Mouse (Mus musculus) CH12.LX (cell line): Measurements from ENCODE around the gene Tmem221. TPM values are rescaled to one million over a fixed set of nuclear protein-coding genes. Genes with fewer than 3 reads are reported as not detected.

ENCODE experiments used
- DNase-seq: peaks from one replicate; pipeline ENCODE4 v3.0.0-alpha.2; 2013; ENCODE audit errors: extremely low read depth
- H3K27ac ChIP-seq: 2 replicates; pipeline ENCODE4 v1.5.1; 2012; ENCODE audit warnings: low read depth, mild to moderate bottlenecking, control low read depth, moderate library complexity; ENCODE audit not compliant: insufficient read depth
- H3K27me3 ChIP-seq: replicated peaks from 2 replicates; pipeline ENCODE3; 2012; ENCODE audit warnings: inconsistent platforms
- H3K36me3 ChIP-seq, 2 experiments: replicated peaks in 1 of 2; 2 replicates each; pipeline versions ENCODE3 to v1.6.1; 2012; ENCODE audit warnings: inconsistent platforms in 1 of 2, low read length in 1 of 2, mild to moderate bottlenecking in 1 of 2, mixed read lengths in 1 of 2, moderate library complexity in 1 of 2; ENCODE audit not compliant: control insufficient read depth in 1 of 2, insufficient read depth in 1 of 2
- H3K4me1 ChIP-seq, 2 experiments: 2 replicates each; pipeline ENCODE4 v1.6.1; 2012; ENCODE audit warnings: inconsistent platforms in 1 of 2, moderate library complexity in 1 of 2; ENCODE audit not compliant: insufficient read depth in 2 of 2, control insufficient read depth in 1 of 2
- H3K4me2 ChIP-seq: 2 replicates; pipeline ENCODE4 v1.6.1; 2012; ENCODE audit warnings: low read depth, mild to moderate bottlenecking, control low read depth; ENCODE audit not compliant: poor library complexity, insufficient read depth, severe bottlenecking
- H3K4me3 ChIP-seq, 3 experiments: fragments of 150-350 bp in 1 of 3; sonication (generic) in 1 of 3; replicated peaks in 1 of 3; 2 replicates each; pipeline versions ENCODE3 to v1.5.1; 2011 to 2012; ENCODE audit warnings: low read depth in 2 of 3, low read length in 2 of 3, mild to moderate bottlenecking in 2 of 3, moderate library complexity in 2 of 3, control low read depth in 1 of 3, improper control_type of control experiment in 1 of 3, inconsistent platforms in 1 of 3, mixed read lengths in 1 of 3; ENCODE audit not compliant: poor library complexity in 1 of 3
- H3K79me2 ChIP-seq: replicated peaks from 2 replicates; pipeline ENCODE4 v1.6.1; 2012; ENCODE audit warnings: mild to moderate bottlenecking, moderate library complexity; ENCODE audit not compliant: control insufficient read depth, poor library complexity, insufficient read depth, severe bottlenecking; ENCODE audit errors: extremely low read depth
- H3K9ac ChIP-seq: 2 replicates; pipeline ENCODE4 v1.6.1; 2012; ENCODE audit warnings: low read depth, mild to moderate bottlenecking, control low read depth, moderate library complexity; ENCODE audit not compliant: insufficient read depth
- H3K9me3 ChIP-seq: replicated peaks from 2 replicates; pipeline ENCODE3; 2012; ENCODE audit warnings: low read length, inconsistent platforms, mixed read lengths
- CHD1 ChIP-seq: IDR thresholded peaks from 2 replicates; pipeline ENCODE4 v1.6.1; 2012; ENCODE audit warnings: low read depth, low read length, improper control_type of control experiment, inconsistent platforms
- CHD2 ChIP-seq: IDR thresholded peaks from 2 replicates; pipeline ENCODE4 v1.6.1; 2011; ENCODE audit warnings: low read length, improper control_type of control experiment
- CTCF ChIP-seq, 2 experiments: IDR thresholded peaks in 1 of 2; conservative IDR thresholded peaks in 1 of 2; 2 replicates each; pipeline ENCODE4 v1.5.1; 2011 to 2012; ENCODE audit warnings: low read depth in 2 of 2, low read length in 2 of 2, improper control_type of control experiment in 1 of 2, inconsistent platforms in 1 of 2, mild to moderate bottlenecking in 1 of 2, moderate library complexity in 1 of 2
- E2F4 ChIP-seq: IDR thresholded peaks from 2 replicates; pipeline ENCODE4 v1.6.1; 2011; ENCODE audit warnings: low read depth, low read length, improper control_type of control experiment; ENCODE audit not compliant: insufficient replicate concordance
- ELF1 ChIP-seq: IDR thresholded peaks from 2 replicates; pipeline ENCODE4 v1.6.1; 2014; ENCODE audit warnings: low read depth, mild to moderate bottlenecking, inconsistent platforms, low read length, improper control_type of control experiment
- EP300 ChIP-seq: IDR thresholded peaks from 2 replicates; pipeline ENCODE4 v1.6.1; 2011; ENCODE audit warnings: low read length, improper control_type of control experiment
- ETS1 ChIP-seq: conservative IDR thresholded peaks from 2 replicates; pipeline ENCODE4 v1.6.1; 2012; ENCODE audit warnings: low read depth, mild to moderate bottlenecking, inconsistent platforms, low read length, improper control_type of control experiment, moderate library complexity
- GABPA ChIP-seq: IDR thresholded peaks from 2 replicates; pipeline ENCODE4 v1.6.1; 2012; ENCODE audit warnings: low read depth, low read length, improper control_type of control experiment, inconsistent platforms; ENCODE audit not compliant: insufficient replicate concordance
- HCFC1 ChIP-seq: IDR thresholded peaks from 2 replicates; pipeline ENCODE4 v1.6.1; 2012; ENCODE audit warnings: low read depth, mild to moderate bottlenecking, inconsistent platforms, low read length, improper control_type of control experiment
- IRF4 ChIP-seq: IDR thresholded peaks from 2 replicates; pipeline ENCODE4 v1.6.1; 2014; ENCODE audit warnings: low read depth, mild to moderate bottlenecking, inconsistent platforms, low read length, improper control_type of control experiment
- JUN ChIP-seq: IDR thresholded peaks from 2 replicates; pipeline ENCODE4 v1.6.1; 2011; ENCODE audit warnings: low read depth, mild to moderate bottlenecking, low read length, improper control_type of control experiment, moderate library complexity; ENCODE audit not compliant: insufficient read depth
- JUND ChIP-seq: conservative IDR thresholded peaks from 2 replicates; pipeline ENCODE4 v1.6.1; 2011; ENCODE audit warnings: low read depth, low read length, improper control_type of control experiment
- KAT2A ChIP-seq: IDR thresholded peaks from 2 replicates; pipeline ENCODE4 v1.6.1; 2012; ENCODE audit warnings: low read length, improper control_type of control experiment, inconsistent platforms; ENCODE audit not compliant: insufficient replicate concordance
- MAFK ChIP-seq: IDR thresholded peaks from 2 replicates; pipeline ENCODE4 v1.6.1; 2011; ENCODE audit warnings: low read length, improper control_type of control experiment; ENCODE audit not compliant: insufficient replicate concordance
- MAX ChIP-seq: IDR thresholded peaks from 2 replicates; pipeline ENCODE4 v1.6.1; 2011; ENCODE audit warnings: low read length, improper control_type of control experiment
- MAZ ChIP-seq: IDR thresholded peaks from 2 replicates; pipeline ENCODE4 v1.6.1; 2012; ENCODE audit warnings: low read depth, mild to moderate bottlenecking, inconsistent platforms, low read length, improper control_type of control experiment, moderate library complexity
- MXI1 ChIP-seq: IDR thresholded peaks from 2 replicates; pipeline ENCODE4 v1.6.1; 2011; ENCODE audit warnings: mild to moderate bottlenecking, low read depth, low read length, improper control_type of control experiment
- MYC ChIP-seq: IDR thresholded peaks from 2 replicates; pipeline ENCODE4 v1.6.1; 2011; ENCODE audit warnings: low read depth, mild to moderate bottlenecking, improper control_type of control experiment, low read length
- NELFE ChIP-seq: IDR thresholded peaks from 2 replicates; pipeline ENCODE4 v1.6.1; 2011; ENCODE audit warnings: low read depth, low read length, improper control_type of control experiment
- NRF1 ChIP-seq: IDR thresholded peaks from 2 replicates; pipeline ENCODE4 v1.6.1; 2014; ENCODE audit warnings: low read depth, mild to moderate bottlenecking, inconsistent platforms, low read length, improper control_type of control experiment, moderate library complexity
- PAX5 ChIP-seq: IDR thresholded peaks from 2 replicates; pipeline ENCODE4 v1.6.1; 2012; ENCODE audit warnings: low read length, inconsistent platforms, mixed read lengths
- POLR2AphosphoS2 ChIP-seq: IDR thresholded peaks from 2 replicates; pipeline ENCODE4 v1.6.1; 2011; ENCODE audit warnings: low read depth, low read length, improper control_type of control experiment
- RAD21 ChIP-seq: IDR thresholded peaks from 2 replicates; pipeline ENCODE4 v1.6.1; 2011; ENCODE audit warnings: low read depth, mild to moderate bottlenecking, low read length, improper control_type of control experiment, moderate library complexity
- RCOR1 ChIP-seq: conservative IDR thresholded peaks from 2 replicates; pipeline ENCODE4 v1.6.1; 2012; ENCODE audit warnings: low read depth, mild to moderate bottlenecking, inconsistent platforms, low read length, improper control_type of control experiment
- SIN3A ChIP-seq: IDR thresholded peaks from 2 replicates; pipeline ENCODE4 v1.6.1; 2012; ENCODE audit warnings: low read length, improper control_type of control experiment, inconsistent platforms
- SMC3 ChIP-seq: IDR thresholded peaks from 2 replicates; pipeline ENCODE4 v1.6.1; 2011; ENCODE audit warnings: low read depth, low read length, improper control_type of control experiment
- TBP ChIP-seq: conservative IDR thresholded peaks from 2 replicates; pipeline ENCODE4 v1.6.1; 2011; ENCODE audit warnings: low read depth, low read length, improper control_type of control experiment
- USF1 ChIP-seq: IDR thresholded peaks from 2 replicates; pipeline ENCODE4 v1.6.1; 2014; ENCODE audit warnings: low read depth, mild to moderate bottlenecking, inconsistent platforms, low read length, improper control_type of control experiment
- ZC3H11A ChIP-seq: IDR thresholded peaks from 2 replicates; pipeline ENCODE4 v1.6.1; 2012; ENCODE audit warnings: low read depth, mild to moderate bottlenecking, inconsistent platforms, low read length, improper control_type of control experiment
- ZKSCAN1 ChIP-seq: IDR thresholded peaks from 2 replicates; pipeline ENCODE4 v1.6.1; 2012; ENCODE audit warnings: low read depth, inconsistent platforms, low read length, improper control_type of control experiment, borderline replicate concordance
- ZMIZ1 ChIP-seq: IDR thresholded peaks from 2 replicates; pipeline ENCODE4 v1.6.1; 2012; ENCODE audit warnings: low read depth, mild to moderate bottlenecking, inconsistent platforms, low read length, improper control_type of control experiment
- ZNF384 ChIP-seq: IDR thresholded peaks from 2 replicates; pipeline ENCODE4 v1.6.1; 2012; ENCODE audit warnings: low read depth, low read length, improper control_type of control experiment, inconsistent platforms
- dilution Hi-C: fragments of 300-500 bp; cut with MboI; formaldehyde crosslinking; loops from 2 replicates; pipeline ENCODE4 v1.14.3; 2020; ENCODE audit warnings: low sequenced_read_pairs; ENCODE audit not compliant: extremely low pct_unique_long_range_greater_than_20kb, extremely low pct_ligation_motif_present
- in situ Hi-C: fragments of 300-500 bp; cut with MboI; formaldehyde crosslinking; loops from 3 replicates; pipeline ENCODE4 v1.14.3; 2019; ENCODE audit warnings: low sequenced_read_pairs, low pct_ligation_motif_present, low pct_unique_long_range_greater_than_20kb, mixed read lengths
- polyA plus RNA-seq: library from polyadenylated mRNA; unstranded; fragments of >175 nt; gene quantifications from 2 replicates; pipeline ENCODE4 v1.2.1, GENCODE M21; 2012; ENCODE audit warnings: low read depth; ENCODE audit not compliant: insufficient read length
- total RNA-seq, 2 experiments: library from RNA; depleted of rRNA; stranded (reverse); fragments of 300-350 nt in 1 of 2; fragments of >200 nt in 1 of 2; gene quantifications; 2 replicates each; pipeline ENCODE4 v1.2.3; 2012 to 2014

The Tmem221 gene
- total and polyA plus RNA-seq, 3 experiments = 0.51 TPM; not detected in 2

GRCm38 (mm10) chr8:71513018-71513754 is 45.5 kb downstream of the Tmem221 start:
- dilution Hi-C loops = no loop called here
- H3K79me2 ChIP-seq = no peaks in the 10 kb centered on the region
- H3K9ac ChIP-seq = no peak overlapping the region
- no peak overlapping the region for H3K27ac ChIP-seq
- no peaks in the 10 kb centered on the region for H3K9me3 ChIP-seq
- TF ChIP-seq MAZ (no peak), ELF1 (no peak), ZMIZ1 (no peak), CHD2 (no peak), TBP (no peak), POLR2AphosphoS2 (no peak), PAX5 (no peak), MAFK (no peak), NELFE (no peak), KAT2A (no peak), MYC (0 out of 2 replicates have a peak, but pooled peaks have one; percentile 47), JUND (no peak), HCFC1 (no peak), MAX (no peak), NRF1 (no peak), ZC3H11A (no peak), CHD1 (no peak), RAD21 (peak; percentile 6; the same call in 1 of the 2 replicates), E2F4 (no peak), EP300 (no peak), MXI1 (no peak), RCOR1 (no peak), CTCF (conservative IDR thresholded peaks at IDR 0.05 in 1 of 2, IDR thresholded peaks at IDR 0.05 in 1 of 2; ENCODE audit: low read depth in 2 of 2, low read length in 2 of 2) (peak in 1 of 2 experiments; percentile 65; a peak in 2 of 4 replicates), GABPA (no peak), SMC3 (peak; percentile 22), SIN3A (no peak), IRF4 (no peak), ETS1 (no peak), USF1 (no peak), ZNF384 (peak; percentile 77), ZKSCAN1 (no peak), JUN (no peak)
- in situ Hi-C loops = no loop called here
- peaks cover 0 to 5% of the 10 kb centered on the region in 2 experiments; a peak in 1 of 4 replicates for H3K4me1 ChIP-seq
- DNase-seq = no peak
- H3K4me3 ChIP-seq = no peak overlapping the region
- no peak overlapping the region for H3K4me2 ChIP-seq
- H3K27me3 ChIP-seq = peaks cover 34% of the 10 kb centered on the region
- H3K36me3 ChIP-seq = no peaks in the 10 kb centered on the region
